Mouse (Mus musculus) layer of hippocampus, postnatal 14 days (tissue): Measurements from ENCODE around the gene Tom1. TPM values are rescaled to one million over a fixed set of nuclear protein-coding genes. Genes with fewer than 3 reads are reported as not detected.

Experiments
- DNase-seq, 2 experiments: peaks; one replicate each; pipeline ENCODE4 v3.0.0; 2021 to 2022; ENCODE audit warnings: low spot score in 2 of 2, mixed read lengths in 1 of 2
- total RNA-seq, 2 experiments: library from RNA; stranded (reverse); gene quantifications; 2 replicates each; pipeline ENCODE4 v1.2.3; 2021

Gene Tom1
- total RNA-seq, 2 experiments from 2014 or later: 33.3 to 35.6 TPM

DNA sequence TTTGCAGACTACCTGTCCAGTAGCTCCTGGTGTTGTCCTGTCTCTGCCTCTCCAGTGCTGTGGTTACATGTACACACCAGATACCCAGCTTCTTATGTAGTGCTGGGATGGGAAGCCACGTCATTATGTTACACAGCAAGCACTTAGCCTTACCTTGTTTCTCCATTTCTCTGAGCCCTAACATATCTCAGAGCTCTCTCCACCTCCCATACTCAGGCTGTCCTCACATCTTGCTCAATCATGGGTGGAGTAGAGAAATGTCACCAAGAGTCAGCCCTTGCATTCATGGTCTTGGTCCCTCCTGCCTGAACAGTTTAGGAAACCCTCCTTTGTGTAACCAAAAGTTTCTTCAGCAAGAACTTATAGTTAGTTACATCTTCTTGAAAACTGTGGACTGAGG, 6.2 kb downstream of the Tom1 start:
- DNase-seq: no peak

- no peak for DNase-seq
Measured at GRCm38 (mm10) chr8:75042171-75042570, 8.7 kb downstream of the Tom1 start.

GRCm38 (mm10) chr8:75042974-75043373, 9.5 kb downstream of the Tom1 start:
- no peak for DNase-seq

- no peak for DNase-seq
Measured at GRCm38 (mm10) chr8:75046303-75046702, 12.8 kb downstream of the Tom1 start.

DNA sequence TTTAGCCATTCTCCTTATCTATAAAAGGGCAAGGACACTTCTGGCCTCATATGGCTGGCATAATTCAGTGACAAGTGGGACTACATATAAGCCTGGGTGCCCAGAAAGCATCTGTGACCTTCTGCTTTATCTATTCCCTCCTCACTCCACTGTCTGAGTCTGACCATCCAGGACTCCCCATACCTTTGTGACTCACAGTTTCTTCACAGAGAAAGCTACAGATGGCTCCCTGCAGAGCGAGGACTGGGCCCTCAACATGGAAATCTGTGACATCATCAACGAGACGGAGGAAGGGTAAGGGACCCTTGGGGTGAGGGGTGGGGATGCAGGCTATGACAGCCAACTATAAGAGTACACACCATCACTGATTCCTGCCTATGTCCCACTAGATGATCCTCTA, 14.3 kb downstream of the Tom1 start:
- DNase-seq: no peak

DNA sequence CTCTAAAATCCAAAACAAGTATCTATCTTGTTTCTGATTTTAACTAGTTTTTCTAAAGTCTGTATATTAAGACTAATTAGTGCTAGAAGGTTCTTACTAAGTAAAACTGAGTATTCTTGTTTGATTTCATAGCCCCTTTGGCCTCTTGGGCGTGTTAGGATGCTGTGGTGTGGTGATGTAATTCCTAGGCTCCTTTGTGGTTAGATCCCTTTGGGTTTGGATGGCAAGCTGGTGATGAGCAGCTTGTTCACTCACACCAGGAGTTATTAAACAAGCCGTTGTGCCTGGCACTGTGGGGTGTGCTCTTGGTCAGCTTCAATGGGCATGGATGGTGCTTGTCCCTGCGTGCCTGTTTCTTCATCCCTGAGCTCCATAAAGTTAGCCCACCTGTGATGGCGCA, 19.8 kb downstream of the Tom1 start:
- DNase-seq: no peak

GRCm38 (mm10) chr8:75055673-75056072, 22.2 kb downstream of the Tom1 start:
- no peak for DNase-seq

- DNase-seq: no peak
Measured at GRCm38 (mm10) chr8:75060022-75060421, 26.5 kb downstream of the Tom1 start.

GRCm38 (mm10) chr8:75060815-75061214, 27.3 kb downstream of the Tom1 start:
- no peak for DNase-seq

- no peak for DNase-seq
Measured at GRCm38 (mm10) chr8:75063290-75063689, 29.8 kb downstream of the Tom1 start.

GRCm38 (mm10) chr8:75064790-75065189, 31.3 kb downstream of the Tom1 start:
- DNase-seq: no peak

DNA sequence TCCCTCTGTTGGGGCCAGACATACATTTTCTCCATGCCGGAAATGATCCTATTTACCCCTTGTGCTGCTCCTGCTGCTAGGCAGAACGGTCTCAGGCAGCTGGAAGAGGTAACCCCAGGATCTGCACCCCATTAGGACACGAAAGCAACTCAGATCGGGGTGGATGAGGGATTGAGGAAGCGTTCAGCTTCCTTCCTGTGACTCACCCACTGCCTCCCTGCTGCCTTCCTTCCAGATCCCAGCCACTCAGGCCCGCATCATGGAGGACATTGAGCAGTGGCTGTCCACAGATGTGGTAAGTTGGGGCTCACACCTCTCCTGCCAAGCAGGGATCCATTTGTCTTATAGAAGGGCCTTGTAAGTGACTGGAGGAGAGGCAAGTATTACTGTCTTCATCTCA, 33.8 kb downstream of the Tom1 start:
- no peak for DNase-seq

DNA sequence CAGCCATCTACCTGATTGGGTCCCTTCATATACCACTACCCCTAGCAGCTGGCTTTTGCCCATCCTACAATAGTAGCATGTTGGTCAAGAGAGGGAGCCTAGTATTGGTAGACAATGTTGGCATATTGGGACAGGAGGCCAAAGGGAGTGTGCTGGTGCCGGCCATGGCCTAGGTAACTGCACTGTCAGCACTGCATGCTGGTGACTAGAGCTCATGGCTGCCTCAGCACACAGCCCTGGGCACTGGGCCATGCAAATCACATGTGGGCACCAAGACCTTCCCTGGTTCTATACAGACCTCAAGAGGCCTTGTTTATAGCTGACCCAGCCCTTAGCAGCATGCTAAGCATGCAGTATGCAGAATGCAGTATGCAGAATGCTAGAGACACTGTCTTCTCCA, 36.8 kb downstream of the Tom1 start:
- no peak for DNase-seq

DNA sequence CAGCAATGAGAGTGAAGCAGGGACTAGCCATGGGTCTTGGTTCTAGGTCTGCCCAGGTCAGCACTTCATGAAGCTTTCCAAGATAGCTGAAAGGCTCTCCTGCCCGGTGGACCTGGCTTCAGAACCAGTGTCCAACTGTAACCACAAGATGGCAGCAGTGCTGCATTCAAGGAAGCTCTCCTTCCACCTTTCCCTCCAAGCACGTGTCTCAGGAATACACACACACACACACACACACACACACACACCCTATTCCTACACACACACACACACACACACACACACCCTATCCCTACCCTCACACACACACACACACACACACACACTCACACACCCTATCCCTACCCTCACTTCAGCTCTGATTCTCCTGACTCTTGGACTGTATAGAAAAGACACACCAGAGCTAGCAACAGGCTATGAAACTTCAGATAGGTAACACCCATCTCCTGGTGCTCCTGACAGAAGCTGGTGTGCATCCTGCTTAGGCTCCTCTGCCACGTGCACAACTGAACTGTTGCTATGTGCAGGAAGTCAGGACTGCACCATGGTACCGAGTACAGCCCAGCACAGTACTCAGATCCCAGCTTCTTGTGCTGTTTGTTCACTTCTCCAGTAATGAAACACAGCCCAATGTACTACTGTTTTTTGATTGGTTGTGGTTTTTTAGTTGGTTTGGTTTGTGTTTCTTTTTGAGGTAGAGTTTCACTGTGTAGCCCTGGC, 38.3 kb downstream of the Tom1 start:
- DNase-seq: peak; percentile 79 to 85

DNA sequence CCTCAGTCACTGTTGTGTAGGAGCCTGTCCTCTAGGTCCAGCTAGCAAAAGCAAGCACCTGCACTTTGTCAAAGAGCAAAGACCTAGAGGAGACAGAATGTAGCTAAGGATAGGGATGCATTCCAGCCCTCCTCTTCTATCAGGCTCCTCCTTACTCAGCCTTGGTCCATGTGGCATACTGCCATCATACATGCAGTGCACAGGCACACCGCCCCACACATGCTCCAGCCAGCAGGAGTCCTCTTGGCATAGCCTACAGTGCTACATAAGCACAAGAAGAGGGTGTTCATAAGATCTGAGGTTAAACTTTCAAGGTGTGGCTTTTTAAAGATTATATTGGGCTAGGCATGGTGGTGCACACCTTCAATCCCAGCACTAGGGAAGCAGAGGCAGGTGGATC, 41.4 kb downstream of the Tom1 start:
- DNase-seq: no peak

DNA sequence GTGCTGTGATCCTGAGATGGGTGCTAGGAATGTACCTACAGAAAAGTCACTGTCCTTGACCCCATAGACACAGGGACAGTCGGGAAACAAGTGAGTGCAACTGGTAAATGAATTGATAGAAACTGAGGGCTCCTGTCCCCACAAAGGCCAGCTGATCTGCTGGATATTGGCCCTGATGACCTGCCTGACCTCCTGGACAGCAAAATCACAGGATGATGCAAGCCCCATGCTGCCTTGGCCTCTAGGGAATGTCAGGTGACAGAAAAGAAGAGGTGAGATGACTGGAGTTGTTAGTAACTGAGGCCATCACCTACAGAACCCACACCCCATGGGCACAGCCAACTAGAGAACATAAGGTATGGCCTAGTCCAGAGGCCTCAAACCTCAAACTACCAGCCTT, 44.7 kb downstream of the Tom1 start:
- no peak for DNase-seq

- no peak for DNase-seq
Measured at GRCm38 (mm10) chr8:75078851-75079250, 45.3 kb downstream of the Tom1 start.

GRCm38 (mm10) chr8:75081364-75082040, 48.0 kb downstream of the Tom1 start:
- DNase-seq: no peak

DNA sequence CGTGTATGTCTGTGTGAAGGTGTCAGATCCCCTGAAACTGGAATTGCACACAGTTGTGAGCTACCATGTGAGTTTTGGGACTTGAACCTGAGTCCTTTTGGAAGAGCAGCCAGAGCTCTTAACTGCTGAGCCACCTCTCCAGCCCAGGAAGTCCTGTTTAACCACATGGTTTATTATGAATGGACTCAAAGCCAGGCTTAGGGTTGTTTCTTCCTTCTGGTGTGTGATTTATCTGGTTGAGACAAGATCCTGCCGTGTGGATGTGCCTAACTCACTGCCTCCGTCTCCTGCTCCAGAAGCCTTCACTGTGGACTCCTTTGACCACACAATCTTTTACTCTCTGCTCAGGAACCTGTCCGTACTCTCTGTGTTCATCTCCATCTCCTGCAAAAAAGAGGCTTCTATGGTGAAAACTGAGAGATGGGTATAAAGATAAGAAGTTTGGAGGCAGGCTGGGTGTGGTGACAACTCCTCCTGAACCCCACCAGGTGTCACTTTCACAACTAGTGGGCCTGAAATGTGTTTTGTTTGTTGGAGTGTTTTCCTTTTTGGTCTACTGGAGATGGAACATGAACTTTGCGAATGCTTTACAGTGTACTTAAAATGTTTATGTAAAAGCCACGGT, 48.8 kb downstream of the Tom1 start:
- DNase-seq: no peak

GRCm38 (mm10) chr8:75083846-75084245, 50.3 kb downstream of the Tom1 start:
- peak; percentile 76 to 84 for DNase-seq

DNA sequence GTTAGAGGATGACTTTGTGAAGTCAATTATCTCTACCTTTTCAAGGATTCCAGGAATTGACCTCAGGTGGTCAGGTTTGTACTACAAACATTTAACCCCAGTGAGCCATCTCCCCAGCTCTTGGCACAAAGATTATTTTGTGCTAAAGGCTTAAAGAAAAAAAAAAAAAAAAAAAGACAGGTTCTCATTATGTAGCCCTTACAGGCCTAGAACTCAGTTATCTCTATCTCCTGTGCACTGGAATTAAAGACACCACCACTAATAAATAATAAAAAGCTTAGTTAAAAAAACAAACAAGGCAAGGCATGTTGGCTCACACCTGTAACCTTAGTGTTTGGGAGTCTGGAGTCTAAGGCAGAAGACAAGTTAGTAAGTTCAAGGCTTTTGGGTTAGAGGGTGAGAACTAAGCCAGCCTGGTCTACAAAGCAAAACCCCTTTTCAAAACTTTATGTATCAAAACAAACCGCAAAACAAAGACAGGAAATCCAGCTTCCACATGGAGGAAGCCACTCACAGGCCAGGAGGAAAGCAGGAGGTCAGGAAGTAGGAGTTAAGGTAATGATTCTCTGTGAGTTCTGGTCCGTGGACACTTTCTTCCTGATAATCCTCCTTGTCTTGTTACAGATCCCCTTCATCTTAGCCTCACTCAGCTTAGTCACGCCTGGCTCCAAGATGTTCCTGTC, 51.0 kb downstream of the Tom1 start:
- no peak for DNase-seq

DNA sequence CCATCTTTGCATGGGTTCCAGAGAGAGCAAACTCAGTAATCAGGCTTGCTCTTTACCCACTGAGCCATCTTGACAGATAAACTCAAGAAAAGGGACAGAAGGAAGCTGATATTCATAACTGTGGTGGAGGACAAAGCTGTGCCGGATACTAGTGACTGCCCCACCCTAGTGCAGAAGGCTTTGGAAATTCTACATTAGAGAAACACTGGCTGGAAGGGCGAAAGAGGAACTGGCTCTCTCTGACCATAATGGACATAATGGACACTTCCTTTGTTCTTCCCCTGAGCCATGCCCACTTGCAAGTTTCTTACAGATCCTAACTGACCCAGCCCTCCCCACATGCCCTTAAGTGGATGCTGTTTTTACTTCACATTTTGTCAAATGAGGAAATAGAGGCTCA, 52.5 kb downstream of the Tom1 start:
- no peak for DNase-seq
